8 mouse cellular contexts compared by ENCODE assay signal in the genomic region with DNA sequence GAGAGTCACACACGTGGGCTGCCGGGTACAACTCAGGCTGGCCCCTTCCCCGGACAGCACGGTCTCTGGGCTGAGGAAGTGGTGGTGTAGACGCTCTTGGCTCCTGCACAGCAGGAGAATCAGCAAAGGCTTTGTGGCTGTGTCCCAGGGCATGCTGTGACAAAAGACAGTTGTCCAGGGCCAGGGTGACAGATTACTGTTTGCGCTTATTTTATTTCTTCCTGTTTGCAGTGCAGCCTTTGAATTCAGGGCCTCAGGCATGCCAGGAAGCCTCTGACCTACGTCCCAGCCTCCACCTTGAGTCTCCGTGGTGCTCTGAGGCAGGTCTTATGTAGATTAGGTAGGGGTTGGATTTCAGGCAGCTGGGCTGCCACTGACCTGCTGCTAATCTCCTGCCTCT. TPM values are rescaled to one million over a fixed set of nuclear protein-coding genes. Genes with fewer than 3 reads are reported as not detected.
A peak's percentile ranks its signal among the peaks of the same experiment; 100 is the strongest.
DNase-seq lines count a peak whose midpoint lies in the region; ATAC-seq and TF ChIP-seq lines count a peak whose summit lies in the region.

No protein-coding gene starts in this region.

- H3K9ac ChIP-seq in hindbrain, embryonic 12.5 days = no peak overlapping the region
- H3K9ac ChIP-seq in midbrain, embryonic 16.5 days (ENCODE audit: low read depth, low read length) = no peak overlapping the region

- H3K4me3 ChIP-seq in bone marrow, adult 2 months (replicated peaks; ENCODE audit: control insufficient read depth, low read depth, low read length) = no peak overlapping the region
- no peak overlapping the region for H3K4me3 ChIP-seq in hindbrain, embryonic 12.5 days
- no peak overlapping the region for H3K4me3 ChIP-seq in midbrain, embryonic 16.5 days (ENCODE audit: low read depth, low read length)

- H3K9me3 ChIP-seq in hindbrain, embryonic 12.5 days (replicated peaks) = peaks cover 13% of the 10 kb centered on the region
- H3K9me3 ChIP-seq in midbrain, embryonic 16.5 days (replicated peaks; ENCODE audit: control insufficient read depth, low read length, poor library complexity, severe bottlenecking) = no peaks in the 10 kb centered on the region; the same call in 1 of the 2 replicates

- H3K27me3 ChIP-seq in hindbrain, embryonic 12.5 days = peaks cover 6% of the 10 kb centered on the region; the same call in 1 of the 2 replicates
- H3K27me3 ChIP-seq in midbrain, embryonic 16.5 days (ENCODE audit: control insufficient read depth, insufficient read depth, low read depth, low read length) = no peaks in the 10 kb centered on the region

- no peak overlapping the region for H3K4me2 ChIP-seq in hindbrain, embryonic 12.5 days (replicated peaks)
- no peak overlapping the region for H3K4me2 ChIP-seq in midbrain, embryonic 16.5 days (ENCODE audit: low read length)

- peak overlapping the region; percentile 62 for H3K27ac ChIP-seq in bone marrow, adult 2 months (ENCODE audit: control insufficient read depth, insufficient read depth, low read depth, low read length, poor library complexity)
- H3K27ac ChIP-seq in hindbrain, embryonic 12.5 days = no peak overlapping the region
- H3K27ac ChIP-seq in midbrain, embryonic 16.5 days (ENCODE audit: low read length) = no peak overlapping the region

- no peaks in the 10 kb centered on the region for H3K36me3 ChIP-seq in hindbrain, embryonic 12.5 days
- H3K36me3 ChIP-seq in midbrain, embryonic 16.5 days (ENCODE audit: control insufficient read depth, insufficient read depth, low read length) = no peaks in the 10 kb centered on the region

- H3K4me1 ChIP-seq in bone marrow, adult 2 months (ENCODE audit: control insufficient read depth, insufficient read depth, low read length) = peaks cover 8% of the 10 kb centered on the region
- peaks cover 23% of the 10 kb centered on the region for H3K4me1 ChIP-seq in hindbrain, embryonic 12.5 days
- no peaks in the 10 kb centered on the region; the same call in 1 of the 2 replicates for H3K4me1 ChIP-seq in midbrain, embryonic 16.5 days (ENCODE audit: control insufficient read depth, insufficient read depth, low read length)

- TF ChIP-seq POLR2A in bone marrow, adult 2 months (IDR thresholded peaks at IDR 0.05; ENCODE audit: borderline replicate concordance, control insufficient read depth, low read depth, low read length) = no peak

- no peak for ATAC-seq in hindbrain, embryonic 12.5 days (ENCODE audit: low FRiP score)
- no peak for ATAC-seq in midbrain, embryonic 16.5 days

- DNase-seq in lung, adult 18-20 months = peak; percentile 28 to 61
- DNase-seq in lung, postnatal 14 days = no peak
- DNase-seq in kidney, postnatal 10 days = peak; percentile 72
- peak; percentile 12 to 62 for DNase-seq in spleen, postnatal 4 days (ENCODE audit: low spot score in 2 of 2)
- DNase-seq in layer of hippocampus, postnatal 36 days = no peak

- 6% methylated on average over 8 of the region's 8 CpGs for WGBS in bone marrow, adult 2 months
- 17% methylated on average over 8 of the region's 8 CpGs for WGBS in hindbrain, embryonic 12.5 days
- WGBS in midbrain, embryonic 16.5 days = 37% methylated on average over 8 of the region's 8 CpGs

- TF ChIP-seq CTCF in bone marrow, adult 2 months (IDR thresholded peaks at IDR 0.05; ENCODE audit: control insufficient read depth, insufficient read depth, low read length) = no peak

RNA-seq across cellular contexts. Expression of a gene that starts 10.3 kb away (rescaled TPM):
- polyA plus RNA-seq in bone marrow, adult 2 months (2011; ENCODE audit: insufficient read depth, insufficient read length, low replicate concordance, missing spikeins) = 45.8 and 74.0 TPM in 2 replicates
- polyA plus RNA-seq in hindbrain, embryonic 12.5 days (2016; fragmentation: Nextera tagmentation; extraction: Ambion mirVana) = 16.1 TPM in 2 replicates
- total RNA-seq in layer of hippocampus, postnatal 36 days (2021) = 10 to 100 TPM; 20.8 to 22.3 TPM
- 3.1 and 3.6 TPM in 2 replicates for polyA plus RNA-seq in midbrain, embryonic 16.5 days (2015; fragmentation: Nextera tagmentation; extraction: Ambion mirVana)

Comparison
In these comparisons a context has a peak if more than half of its experiments do, and no peak if none do; other contexts are left out.
1. DNase-seq: peak in lung, adult 18-20 months (2 of 2), kidney, postnatal 10 days (single experiment) and spleen, postnatal 4 days (2 of 2); none in lung, postnatal 14 days (single experiment) and layer of hippocampus, postnatal 36 days (0 of 2).